In the genomic region with DNA sequence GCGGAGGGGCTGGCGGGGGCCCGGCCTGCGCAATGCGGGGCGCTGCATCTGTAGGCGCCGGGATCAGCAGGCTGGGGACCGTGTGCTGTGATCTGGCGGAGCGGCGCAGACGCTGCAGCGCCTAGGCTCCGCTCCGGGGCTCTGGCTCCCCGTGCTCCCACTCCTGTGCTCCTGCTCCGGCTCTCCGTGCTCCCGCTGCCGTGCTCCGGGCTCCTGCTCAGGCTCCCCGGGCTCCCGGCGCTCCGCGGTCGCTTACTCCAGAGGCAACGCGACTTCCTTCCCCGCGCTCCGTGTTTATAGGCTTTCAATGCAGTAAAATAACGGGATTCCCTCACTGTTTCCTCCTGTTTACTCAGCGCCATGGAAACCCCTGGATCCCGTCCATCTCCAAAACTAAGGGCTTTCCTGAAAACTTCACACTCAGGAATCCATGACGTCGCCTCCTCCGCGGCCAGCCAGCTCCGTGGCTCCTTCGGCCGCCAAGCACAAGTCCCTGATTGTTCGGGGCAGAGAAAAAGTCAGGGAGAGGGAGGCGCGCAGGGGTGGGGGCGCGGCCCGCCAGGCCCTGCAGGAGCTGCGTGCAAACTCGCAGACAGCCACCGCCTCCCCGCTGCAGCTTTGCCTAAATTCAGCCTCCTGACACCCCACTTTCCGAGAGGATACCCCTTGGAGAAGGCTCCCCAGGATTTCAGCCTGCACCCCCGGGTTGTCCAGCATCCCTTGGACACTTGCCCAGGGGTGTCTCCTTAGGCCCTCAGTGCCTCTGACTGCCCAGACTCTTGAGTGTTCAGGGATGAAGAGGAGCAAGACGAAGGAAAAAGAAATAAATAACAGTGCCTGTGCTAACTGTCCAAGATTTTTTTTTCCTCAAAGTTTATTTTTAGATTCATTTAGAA, we compare ENCODE assay signal across 8 mouse cellular contexts. TPM values are rescaled to one million over a fixed set of nuclear protein-coding genes. Genes with fewer than 3 reads are reported as not detected.
DNase-seq lines count a peak whose midpoint lies in the region; ATAC-seq and TF ChIP-seq lines count a peak whose summit lies in the region.

A gene (minus strand): TSS at position 167 of the 896 bp plus-strand sequence.

- TF ChIP-seq CTCF in thymus, adult 2 months (IDR thresholded peaks at IDR 0.05; ENCODE audit: borderline replicate concordance, control insufficient read depth, extremely low read depth, insufficient read depth, low read length, poor library complexity) = no peak
- no peak for TF ChIP-seq CTCF in midbrain, postnatal 0 days (IDR thresholded peaks at IDR 0.05)

- peak within 1 kb of the TSS; percentile 95 for H3K4me2 ChIP-seq in embryonic facial prominence, embryonic 15.5 days (replicated peaks)
- peak within 1 kb of the TSS; percentile 86 for H3K4me2 ChIP-seq in limb, embryonic 13.5 days (replicated peaks)
- peak within 1 kb of the TSS; percentile 82 for H3K4me2 ChIP-seq in midbrain, postnatal 0 days (ENCODE audit: low read depth, low read length, poor library complexity, severe bottlenecking)

- no peak for TF ChIP-seq POLR2A in thymus, adult 2 months (IDR thresholded peaks at IDR 0.05; ENCODE audit: control insufficient read depth, extremely low read depth, insufficient read depth, low read length, poor library complexity)

- no peaks in the 10 kb centered on the region for H3K9me3 ChIP-seq in embryonic facial prominence, embryonic 15.5 days (replicated peaks)
- no peaks in the 10 kb centered on the region for H3K9me3 ChIP-seq in heart, embryonic 10.5 days
- H3K9me3 ChIP-seq in limb, embryonic 13.5 days = no peaks in the 10 kb centered on the region
- H3K9me3 ChIP-seq in midbrain, postnatal 0 days (ENCODE audit: low read length) = no peaks in the 10 kb centered on the region

- H3K27me3 ChIP-seq in thymus, adult 2 months (ENCODE audit: control insufficient read depth, insufficient read depth, low read length) = peaks cover 9% of the 10 kb centered on the region; the same call in 1 of the 2 replicates
- H3K27me3 ChIP-seq in embryonic facial prominence, embryonic 15.5 days = peaks cover 36% of the 10 kb centered on the region
- peaks cover 76% of the 10 kb centered on the region for H3K27me3 ChIP-seq in heart, embryonic 10.5 days (ENCODE audit: insufficient read depth, poor library complexity, severe bottlenecking)
- H3K27me3 ChIP-seq in limb, embryonic 13.5 days = peaks cover 49% of the 10 kb centered on the region
- H3K27me3 ChIP-seq in midbrain, postnatal 0 days (ENCODE audit: insufficient read depth, low read length) = peaks cover 5% of the 10 kb centered on the region; the same call in 1 of the 2 replicates

- H3K4me3 ChIP-seq in thymus, adult 2 months (ENCODE audit: control insufficient read depth, insufficient read depth, low read length) = no peak within 1 kb of the TSS; the same call in 1 of the 2 replicates
- peak within 1 kb of the TSS; percentile 57 for H3K4me3 ChIP-seq in embryonic facial prominence, embryonic 15.5 days (replicated peaks)
- peak within 1 kb of the TSS; percentile 65 for H3K4me3 ChIP-seq in heart, embryonic 10.5 days
- H3K4me3 ChIP-seq in limb, embryonic 13.5 days = peak within 1 kb of the TSS; percentile 64
- H3K4me3 ChIP-seq in midbrain, postnatal 0 days (ENCODE audit: low read depth, low read length) = peak within 1 kb of the TSS; percentile 63

- no peak for DNase-seq in thymus, adult 2 months
- DNase-seq in thymus, postnatal 0 days (ENCODE audit: low spot score) = no peak
- DNase-seq in heart, embryonic 10.5 days (ENCODE audit: low spot score) = peak; percentile 87
- peak; percentile 72 for DNase-seq in kidney, adult 9 months
- peak; percentile 89 for DNase-seq in midbrain, postnatal 0 days (ENCODE audit: low spot score)
- DNase-seq in testis, postnatal 10 days (ENCODE audit: low spot score) = peak; percentile 87

- H3K4me1 ChIP-seq in thymus, adult 2 months (replicated peaks; ENCODE audit: control insufficient read depth, insufficient read depth, low read length) = peaks cover 12% of the 10 kb centered on the region
- peaks cover 43% of the 10 kb centered on the region for H3K4me1 ChIP-seq in embryonic facial prominence, embryonic 15.5 days
- peaks cover 60% of the 10 kb centered on the region for H3K4me1 ChIP-seq in heart, embryonic 10.5 days
- H3K4me1 ChIP-seq in limb, embryonic 13.5 days = peaks cover 63% of the 10 kb centered on the region
- H3K4me1 ChIP-seq in midbrain, postnatal 0 days (ENCODE audit: insufficient read depth, low read length) = peaks cover 2% of the 10 kb centered on the region

- H3K27ac ChIP-seq in thymus, adult 2 months (ENCODE audit: control insufficient read depth, insufficient read depth, low read length) = no peak within 1 kb of the TSS
- H3K27ac ChIP-seq in embryonic facial prominence, embryonic 15.5 days (replicated peaks) = peak within 1 kb of the TSS; percentile 86
- H3K27ac ChIP-seq in heart, embryonic 10.5 days = peak within 1 kb of the TSS; percentile 82
- peak within 1 kb of the TSS; percentile 93 for H3K27ac ChIP-seq in limb, embryonic 13.5 days
- peak within 1 kb of the TSS; percentile 83 for H3K27ac ChIP-seq in midbrain, postnatal 0 days (ENCODE audit: low read depth, low read length)

- WGBS in thymus, adult 2 months = 22% methylated on average over 56 of the region's 56 CpGs
- WGBS in embryonic facial prominence, embryonic 15.5 days = under 1% methylated on average over 56 of the region's 56 CpGs
- WGBS in heart, embryonic 10.5 days = 2% methylated on average over 56 of the region's 56 CpGs
- under 1% methylated on average over 54 of the region's 56 CpGs for WGBS in limb, embryonic 13.5 days
- 1% methylated on average over 48 of the region's 56 CpGs for WGBS in midbrain, postnatal 0 days

- peak; percentile 72 for ATAC-seq in embryonic facial prominence, embryonic 15.5 days (ENCODE audit: insufficient number of reproducible peaks, low FRiP score, low TSS enrichment, low read depth)
- ATAC-seq in limb, embryonic 13.5 days (ENCODE audit: low FRiP score, low read depth) = peak; percentile 83
- peak; percentile 79 for ATAC-seq in midbrain, postnatal 0 days (ENCODE audit: low FRiP score)

- H3K9ac ChIP-seq in embryonic facial prominence, embryonic 15.5 days = peak within 1 kb of the TSS; percentile 46
- peak within 1 kb of the TSS; percentile 78 for H3K9ac ChIP-seq in limb, embryonic 13.5 days
- H3K9ac ChIP-seq in midbrain, postnatal 0 days (replicated peaks; ENCODE audit: low read length, poor library complexity, severe bottlenecking) = peak within 1 kb of the TSS; percentile 85

- H3K36me3 ChIP-seq in thymus, adult 2 months (ENCODE audit: control insufficient read depth, insufficient read depth, low read length) = no peaks in the 10 kb centered on the region
- no peaks in the 10 kb centered on the region for H3K36me3 ChIP-seq in embryonic facial prominence, embryonic 15.5 days
- H3K36me3 ChIP-seq in heart, embryonic 10.5 days = no peaks in the 10 kb centered on the region
- no peaks in the 10 kb centered on the region for H3K36me3 ChIP-seq in limb, embryonic 13.5 days
- no peaks in the 10 kb centered on the region for H3K36me3 ChIP-seq in midbrain, postnatal 0 days (ENCODE audit: insufficient read depth, low read length)

RNA-seq across cellular contexts. Expression of the gene that starts here (rescaled TPM):
- 13.3 and 17.4 TPM in 2 replicates for polyA plus RNA-seq in thymus, adult 2 months (2012; rRNA removed)
- 3.1 and 4.0 TPM in 2 replicates for polyA plus RNA-seq in thymus, postnatal 0 days (2015; fragmentation: Nextera tagmentation; extraction: Ambion mirVana)
- 5.8 and 6.9 TPM in 2 replicates for polyA plus RNA-seq in embryonic facial prominence, embryonic 15.5 days (2015; fragmentation: Nextera tagmentation; extraction: Ambion mirVana)
- 2.0 and 4.6 TPM in 2 replicates for polyA plus RNA-seq in heart, embryonic 10.5 days (2016; fragmentation: Nextera tagmentation; extraction: Ambion mirVana)
- 6.3 and 7.3 TPM in 2 replicates for polyA plus RNA-seq in limb, embryonic 13.5 days (2015; fragmentation: Nextera tagmentation; extraction: Ambion mirVana)
- 5.1 and 6.4 TPM in 2 replicates for total RNA-seq in midbrain, postnatal 0 days (2014; rRNA removed)
- polyA plus RNA-seq in midbrain, postnatal 0 days (2015; fragmentation: Nextera tagmentation; extraction: Ambion mirVana) = 7.3 and 8.2 TPM in 2 replicates

Comparison
In these comparisons a context has a peak if more than half of its experiments do, and no peak if none do; other contexts are left out.
1. DNase-seq: peak in heart, embryonic 10.5 days (single experiment), kidney, adult 9 months (single experiment), midbrain, postnatal 0 days (single experiment) and testis, postnatal 10 days (single experiment); none in thymus, adult 2 months (single experiment) and thymus, postnatal 0 days (single experiment).
2. Peak in every context shown above with its lines, with median percentiles within 50 percentile points of each other: ATAC-seq, H3K4me2 ChIP-seq and H3K9ac ChIP-seq.